Mouse (Mus musculus): Measurements from ENCODE around the gene Tbc1d1.
"Not testable (repeated sequence)": the region's sequence is repeated elsewhere in the genome, so short reads cannot be mapped to it uniquely, and the experiment has no call there.

Gene Tbc1d1

GRCm38 (mm10) chr5:64307289-64307688 is 151.2 kb downstream of the Tbc1d1 start:
- DNase-seq (ENCODE audit: extremely low read depth, low read depth): no peak

DNA sequence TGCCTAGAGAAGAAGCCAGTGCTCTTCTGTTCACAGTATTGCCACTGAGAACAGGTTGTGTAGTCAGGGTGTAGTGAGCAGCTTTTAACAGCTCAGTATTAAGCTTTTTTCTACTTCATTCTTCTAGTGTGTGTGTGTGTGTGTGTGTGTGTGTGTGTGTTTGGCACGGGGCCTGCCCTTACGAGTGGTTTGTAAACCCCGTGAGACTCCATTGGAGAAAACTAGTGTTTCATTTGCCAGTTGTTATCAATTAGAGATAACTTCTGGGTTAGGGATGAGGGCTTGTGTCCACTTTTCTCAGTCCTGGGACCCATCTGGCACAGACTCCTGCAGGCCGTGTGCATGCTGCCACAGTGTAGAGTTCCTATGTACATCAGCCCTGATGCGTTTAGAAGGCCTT is 156.2 kb downstream of the Tbc1d1 start:
- DNase-seq (ENCODE audit: extremely low read depth, low read depth): no peak

GRCm38 (mm10) chr5:64313481-64313880 is 157.4 kb downstream of the Tbc1d1 start:
- no peak for DNase-seq (ENCODE audit: extremely low read depth, low read depth)

GRCm38 (mm10) chr5:64314288-64315052 is 158.4 kb downstream of the Tbc1d1 start:
- no peak for DNase-seq (ENCODE audit: extremely low read depth, low read depth)

- DNase-seq (ENCODE audit: extremely low read depth, low read depth): no peak
These were observed 159.0 kb downstream of the Tbc1d1 start for GRCm38 (mm10) chr5:64315088-64315487.

DNA sequence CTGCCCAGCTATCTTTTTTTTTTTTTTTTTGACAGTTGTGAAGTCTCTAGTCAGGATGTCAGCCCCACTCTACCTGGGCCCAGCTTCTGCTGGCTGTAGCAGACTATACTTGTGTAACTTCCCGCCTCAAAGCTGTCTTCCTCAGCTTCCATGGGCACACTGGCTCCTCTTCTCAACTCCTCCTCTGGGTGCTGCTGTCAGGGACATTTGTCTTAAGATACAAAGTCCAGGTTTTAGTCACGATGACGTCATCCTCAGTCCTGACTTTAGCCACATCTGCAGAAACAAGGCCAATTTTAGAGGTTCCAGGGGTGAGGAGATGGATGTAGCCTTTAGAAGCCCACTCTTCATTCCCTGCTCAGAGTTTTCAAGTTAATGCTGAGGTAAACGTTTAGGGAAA is 167.2 kb downstream of the Tbc1d1 start:
- no peak for DNase-seq (ENCODE audit: extremely low read depth, low read depth)

DNA sequence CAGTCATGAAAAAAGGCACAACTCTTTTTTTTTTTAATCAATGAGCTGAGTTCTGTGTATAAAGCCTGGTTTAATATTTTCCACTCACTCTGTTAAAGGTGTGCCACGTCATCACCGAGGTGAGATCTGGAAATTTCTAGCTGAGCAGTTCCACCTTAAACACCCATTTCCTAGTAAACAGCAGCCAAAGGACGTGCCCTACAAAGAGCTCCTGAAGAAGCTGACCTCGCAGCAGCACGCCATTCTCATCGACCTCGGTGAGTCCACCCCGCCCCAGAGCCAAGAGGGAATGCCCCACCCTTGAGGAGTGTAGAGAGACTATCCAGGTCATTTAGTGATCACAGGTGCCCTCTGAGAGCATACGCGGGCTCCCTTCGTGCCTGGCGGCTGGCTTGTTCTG is 168.2 kb downstream of the Tbc1d1 start:
- no peak for DNase-seq (ENCODE audit: extremely low read depth, low read depth)

DNA sequence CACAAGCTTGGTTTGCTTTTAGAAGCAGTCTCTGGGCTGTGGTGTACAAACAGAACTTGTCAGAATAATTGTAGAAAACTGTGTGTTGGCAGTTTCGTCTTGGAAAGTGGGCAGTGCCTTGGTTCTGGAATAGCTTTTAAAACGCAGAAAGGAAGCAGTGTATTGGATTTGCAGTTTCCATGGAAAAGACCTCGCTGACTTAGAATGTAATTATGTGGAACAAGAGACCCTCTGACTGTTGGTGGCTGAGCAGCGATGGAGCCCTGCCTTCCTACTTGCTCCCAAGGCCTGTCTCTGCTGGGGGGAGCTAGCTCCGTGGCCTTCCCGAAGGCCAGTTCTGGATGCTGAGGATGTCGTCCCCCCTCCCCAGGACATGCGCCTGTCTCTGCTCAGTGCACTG is 168.8 kb downstream of the Tbc1d1 start:
- DNase-seq (ENCODE audit: extremely low read depth, low read depth): no peak

- DNase-seq (ENCODE audit: extremely low read depth, low read depth): no peak
These were observed 169.7 kb downstream of the Tbc1d1 start for GRCm38 (mm10) chr5:64325741-64326355.

- no peak for DNase-seq (ENCODE audit: extremely low read depth, low read depth)
These were observed 170.5 kb downstream of the Tbc1d1 start for GRCm38 (mm10) chr5:64326427-64327181.

- no peak for DNase-seq (ENCODE audit: extremely low read depth, low read depth)
These were observed 171.3 kb downstream of the Tbc1d1 start for GRCm38 (mm10) chr5:64327212-64327902.

- DNase-seq (ENCODE audit: extremely low read depth, low read depth): no peak
These were observed 180.8 kb downstream of the Tbc1d1 start for GRCm38 (mm10) chr5:64336767-64337408.

DNA sequence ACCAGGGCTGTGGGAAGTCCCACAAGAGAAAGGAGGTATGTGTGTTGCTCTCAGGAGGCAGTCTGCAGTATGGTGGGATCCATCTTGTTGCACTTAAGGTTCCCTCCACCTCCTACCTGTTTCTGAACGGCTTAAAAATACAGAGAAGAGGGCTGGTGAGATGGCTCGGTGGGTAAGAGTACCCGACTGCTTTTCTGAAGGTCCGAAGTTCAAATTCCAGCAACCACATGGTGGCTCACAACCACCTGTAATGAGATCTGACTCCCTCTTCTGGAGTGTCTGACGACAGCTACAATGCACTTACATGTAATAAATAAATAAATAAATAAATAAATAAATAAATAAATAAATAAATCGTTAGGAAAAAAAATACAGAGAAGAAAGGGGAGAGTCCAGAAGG is 182.7 kb downstream of the Tbc1d1 start:
- not testable (repeated sequence) for DNase-seq (ENCODE audit: extremely low read depth, low read depth)

- no peak for DNase-seq (ENCODE audit: extremely low read depth, low read depth)
These were observed 184.3 kb downstream of the Tbc1d1 start for GRCm38 (mm10) chr5:64340366-64340765.

DNA sequence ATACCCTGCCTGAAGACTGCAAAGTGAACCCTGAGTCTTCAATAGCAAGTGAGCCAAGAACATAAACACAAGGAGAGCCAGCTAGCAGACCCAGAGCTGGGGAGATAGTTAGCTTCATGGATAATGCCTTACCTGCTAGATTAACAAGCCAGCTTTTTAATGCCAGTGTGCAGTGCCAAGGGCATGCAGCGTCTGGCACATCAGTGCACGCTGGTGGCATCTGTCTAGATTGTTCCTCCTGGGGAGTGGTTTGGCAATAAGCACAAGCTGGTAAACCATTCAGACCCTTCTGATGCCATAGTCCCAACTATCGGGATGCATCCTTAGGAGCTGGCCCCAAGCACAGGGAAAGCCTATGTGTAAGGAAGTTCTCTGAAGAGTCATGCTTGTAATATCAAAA is 185.6 kb downstream of the Tbc1d1 start:
- DNase-seq (ENCODE audit: extremely low read depth, low read depth): no peak

- no peak for DNase-seq (ENCODE audit: extremely low read depth, low read depth)
These were observed 186.0 kb downstream of the Tbc1d1 start for GRCm38 (mm10) chr5:64342138-64342537.

GRCm38 (mm10) chr5:64343972-64344700 is 188.0 kb downstream of the Tbc1d1 start:
- DNase-seq (ENCODE audit: extremely low read depth, low read depth): no peak

GRCm38 (mm10) chr5:64345181-64345735 is 189.2 kb downstream of the Tbc1d1 start:
- no peak for DNase-seq (ENCODE audit: extremely low read depth, low read depth)

GRCm38 (mm10) chr5:64345761-64346160 is 189.7 kb downstream of the Tbc1d1 start:
- no peak for DNase-seq (ENCODE audit: extremely low read depth, low read depth)

DNA sequence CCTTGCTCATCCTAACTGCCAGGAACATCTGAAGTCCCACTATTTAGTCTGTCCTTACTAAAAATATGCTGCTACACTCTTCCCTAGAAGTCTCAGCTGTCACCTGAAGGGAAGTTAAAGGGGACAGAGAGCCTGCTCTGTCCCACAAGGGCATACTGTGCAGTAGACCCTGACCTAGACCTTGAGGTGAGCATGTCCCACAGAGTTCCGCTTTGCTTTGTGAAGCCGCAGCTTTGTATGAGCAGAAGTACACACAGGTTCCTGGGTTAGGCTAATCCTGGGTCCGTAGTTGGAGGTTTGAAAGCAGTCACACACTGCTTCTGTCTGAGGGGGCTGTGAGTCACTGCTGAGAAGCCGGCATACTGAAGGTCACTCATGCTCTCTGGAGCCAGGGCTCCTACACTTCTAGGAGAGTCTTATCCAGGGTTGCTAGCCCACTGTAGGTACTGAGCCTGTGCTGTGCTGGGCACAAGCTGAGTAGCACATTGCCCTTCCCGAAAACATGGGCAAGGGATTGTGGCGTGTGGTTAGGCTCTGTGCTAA is 190.3 kb downstream of the Tbc1d1 start:
- no peak for DNase-seq (ENCODE audit: extremely low read depth, low read depth)

Measured in MEL-GATA-1-ER (cell line).